Mouse (Mus musculus): Measurements from ENCODE around the gene Fbxl18.

Gene Fbxl18

GRCm38 (mm10) chr5:142823096-142824062 lies 71.8 kb downstream of the Fbxl18 start:
- DNase-seq (ENCODE audit: low spot score in 2 of 2): peak; percentile 83 to 89

- DNase-seq (ENCODE audit: low spot score in 2 of 2): peak; percentile 44 to 50
These were observed 72.7 kb downstream of the Fbxl18 start for GRCm38 (mm10) chr5:142822286-142823095.

- DNase-seq (ENCODE audit: low spot score in 2 of 2): no peak
These were observed 73.3 kb downstream of the Fbxl18 start for GRCm38 (mm10) chr5:142821974-142822285.

- DNase-seq (ENCODE audit: low spot score in 2 of 2): peak; percentile 85 to 91
These were observed 73.8 kb downstream of the Fbxl18 start for GRCm38 (mm10) chr5:142821266-142821973.

- DNase-seq (ENCODE audit: low spot score in 2 of 2): peak; percentile 68 to 74
These were observed 74.7 kb downstream of the Fbxl18 start for GRCm38 (mm10) chr5:142820276-142821265.

- DNase-seq (ENCODE audit: low spot score in 2 of 2): peak in 1 of 2 experiments; percentile 54
These were observed 75.6 kb downstream of the Fbxl18 start for GRCm38 (mm10) chr5:142819385-142820275.

GRCm38 (mm10) chr5:142818435-142819360 lies 76.5 kb downstream of the Fbxl18 start:
- peak; percentile 57 to 63 for DNase-seq (ENCODE audit: low spot score in 2 of 2)

GRCm38 (mm10) chr5:142817524-142818434 lies 77.4 kb downstream of the Fbxl18 start, which contains the start of gene Tnrc18:
Tnrc18 (minus strand) TSS chr5:142817662.
- peak; percentile 98 to 99 for DNase-seq (ENCODE audit: low spot score in 2 of 2)

Measured in urinary bladder, adult 18-20 months (tissue).